Mouse (Mus musculus) heart, embryonic 12.5 days (tissue): ENCODE results near the gene Atp8b3. TPM values are rescaled to one million over a fixed set of nuclear protein-coding genes. Genes with fewer than 3 reads are reported as not detected.

Experiments used
- ATAC-seq: fragments of 200-750 bp; cut with Nextera tagmentation; 2 replicates; pipeline ENCODE4 v1.8.0; 2017; ENCODE audit warnings: moderate TSS enrichment, moderate library complexity; ENCODE audit not compliant: insufficient number of reproducible peaks, low FRiP score
- H3K27ac ChIP-seq: fragments of 300-500 bp; sonication (generic); 2 replicates; pipeline ENCODE4 v1.5.1; 2016; ENCODE audit warnings: mild to moderate bottlenecking, moderate library complexity; ENCODE audit not compliant: poor library complexity, severe bottlenecking
- H3K27me3 ChIP-seq: fragments of 300-500 bp; sonication (generic); replicated peaks from 2 replicates; pipeline ENCODE4 v1.6.1; 2016; ENCODE audit warnings: mild to moderate bottlenecking, moderate library complexity
- H3K36me3 ChIP-seq: fragments of 300-500 bp; sonication (generic); 2 replicates; pipeline ENCODE4 v1.6.1; 2016; ENCODE audit warnings: mild to moderate bottlenecking, moderate library complexity
- H3K4me1 ChIP-seq: fragments of 300-500 bp; sonication (generic); replicated peaks from 2 replicates; pipeline ENCODE4 v1.6.1; 2016; ENCODE audit warnings: mild to moderate bottlenecking
- H3K4me2 ChIP-seq: fragments of 300-500 bp; sonication (generic); 2 replicates; pipeline ENCODE4 v1.6.1; 2016; ENCODE audit warnings: mild to moderate bottlenecking, moderate library complexity
- H3K4me3 ChIP-seq: fragments of 300-500 bp; sonication (generic); 2 replicates; pipeline ENCODE4 v1.5.1; 2016; ENCODE audit warnings: mild to moderate bottlenecking
- H3K9ac ChIP-seq: fragments of 300-500 bp; sonication (generic); 2 replicates; pipeline ENCODE4 v1.6.1; 2016; ENCODE audit warnings: mild to moderate bottlenecking, moderate library complexity
- H3K9me3 ChIP-seq: fragments of 300-500 bp; sonication (generic); replicated peaks from 2 replicates; pipeline ENCODE4 v1.6.1; 2016; ENCODE audit warnings: mild to moderate bottlenecking, moderate library complexity
- WGBS: fragments of 180-500 bp; shearing (Covaris S2); methylation state at CpG from one replicate; pipeline ENCODE4 v1.1.7; 2016; 5-methylcytosine and 5-hydroxymethylcytosine counted together
- polyA plus RNA-seq: library from polyadenylated mRNA; unstranded; fragments of >200 nt; fragmentation: Nextera tagmentation; extraction: Ambion mirVana; gene quantifications from 2 replicates; pipeline ENCODE4 v1.2.1, GENCODE M21; 2016

Atp8b3 gene
- polyA plus RNA-seq, 1 experiment from 2014 or later: 0.05 TPM

DNA sequence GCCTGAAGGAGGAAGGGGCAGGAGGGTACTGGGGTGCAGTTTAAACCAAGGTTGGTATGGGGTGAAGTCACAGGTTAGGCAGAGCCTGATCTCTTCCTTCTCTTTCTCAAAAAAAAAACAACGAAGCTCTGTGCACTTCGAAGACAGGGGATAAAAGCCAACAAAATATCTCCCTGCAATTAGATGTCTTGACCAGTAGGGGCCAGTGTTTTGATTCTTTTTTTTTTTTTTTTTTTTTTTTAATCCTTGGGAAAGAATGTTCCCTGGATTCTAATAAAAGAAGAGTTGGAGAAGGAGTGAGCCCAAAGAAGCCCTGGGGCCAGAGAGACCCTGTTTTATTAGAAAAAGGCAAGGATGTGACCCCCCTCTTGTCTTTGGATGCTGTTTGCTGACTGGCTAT, 19.6 kb downstream of the Atp8b3 start:
- 59% methylated on average over 2 of the region's 2 CpGs for whole genome bisulfite sequencing
- H3K4me1 ChIP-seq: peaks cover 3% of the 10 kb centered on the region; the same call in 1 of the 2 replicates
- H3K4me3 ChIP-seq: no peak overlapping the region
- H3K4me2 ChIP-seq: no peak overlapping the region
- peaks cover 7% of the 10 kb centered on the region; the same call in 1 of the 2 replicates for H3K9me3 ChIP-seq
- H3K27ac ChIP-seq: no peak overlapping the region
- H3K36me3 ChIP-seq: no peaks in the 10 kb centered on the region
- ATAC-seq: no peak
- H3K27me3 ChIP-seq: peaks cover 22% of the 10 kb centered on the region
- no peak overlapping the region for H3K9ac ChIP-seq

DNA sequence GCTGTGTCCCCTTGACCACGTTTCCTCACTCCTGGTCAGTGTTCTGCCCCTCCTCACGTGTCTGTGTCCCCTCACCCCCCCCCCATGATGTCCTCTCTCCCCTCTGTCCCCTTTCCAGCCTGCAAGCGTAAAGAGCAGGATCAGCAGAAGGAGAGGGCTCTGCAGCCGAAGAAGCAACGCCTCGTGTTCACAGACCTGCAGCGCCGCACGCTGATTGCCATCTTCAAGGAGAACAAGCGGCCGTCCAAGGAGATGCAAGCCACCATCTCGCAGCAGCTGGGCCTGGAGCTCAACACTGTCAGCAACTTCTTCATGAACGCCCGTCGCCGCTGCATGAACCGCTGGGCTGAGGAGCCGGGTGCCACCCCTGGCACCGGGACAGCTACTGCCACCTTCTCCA, 25.2 kb downstream of the Atp8b3 start:
- no peaks in the 10 kb centered on the region for H3K36me3 ChIP-seq
- ATAC-seq: no peak
- no peak overlapping the region for H3K27ac ChIP-seq
- H3K4me1 ChIP-seq: peaks cover 18% of the 10 kb centered on the region
- H3K9ac ChIP-seq: peak overlapping the region; percentile 60; the same call in 1 of the 2 replicates
- peaks cover 53% of the 10 kb centered on the region for H3K27me3 ChIP-seq
- WGBS: 7% methylated on average over 19 of the region's 19 CpGs
- peak overlapping the region; percentile 35 for H3K4me2 ChIP-seq
- no peaks in the 10 kb centered on the region for H3K9me3 ChIP-seq
- 0 out of 2 replicates have a peak overlapping the region, but pooled peaks have one; percentile 1 for H3K4me3 ChIP-seq

DNA sequence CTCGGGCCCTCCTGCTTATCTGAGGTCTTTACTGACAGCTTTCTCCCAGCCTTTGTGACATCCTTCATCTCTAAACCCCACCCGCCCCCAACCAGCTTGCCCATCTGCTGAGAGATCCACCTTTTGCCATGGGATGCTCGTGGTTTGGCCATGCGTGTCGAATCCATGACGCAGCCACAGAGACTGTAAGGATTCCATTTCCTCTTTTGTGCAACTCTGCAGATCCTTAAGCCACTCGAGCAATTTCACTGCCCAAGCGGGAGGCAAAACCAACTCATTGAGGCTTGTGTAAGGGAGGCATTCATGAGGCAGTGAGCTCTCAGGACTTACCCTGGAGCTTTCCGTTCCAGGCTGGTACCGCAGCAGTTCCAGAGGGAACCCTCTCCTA, 28.7 kb downstream of the Atp8b3 start:
- peak overlapping the region; percentile 75; the same call in 1 of the 2 replicates for H3K4me2 ChIP-seq
- peaks cover 69% of the 10 kb centered on the region for H3K27me3 ChIP-seq
- H3K9ac ChIP-seq: no peak overlapping the region
- H3K4me1 ChIP-seq: peaks cover 18% of the 10 kb centered on the region
- no peaks in the 10 kb centered on the region for H3K36me3 ChIP-seq
- no peak overlapping the region for H3K27ac ChIP-seq
- no peaks in the 10 kb centered on the region for H3K9me3 ChIP-seq
- ATAC-seq: no peak
- no peak overlapping the region for H3K4me3 ChIP-seq
- WGBS: 49% methylated on average over 10 of the region's 10 CpGs

DNA sequence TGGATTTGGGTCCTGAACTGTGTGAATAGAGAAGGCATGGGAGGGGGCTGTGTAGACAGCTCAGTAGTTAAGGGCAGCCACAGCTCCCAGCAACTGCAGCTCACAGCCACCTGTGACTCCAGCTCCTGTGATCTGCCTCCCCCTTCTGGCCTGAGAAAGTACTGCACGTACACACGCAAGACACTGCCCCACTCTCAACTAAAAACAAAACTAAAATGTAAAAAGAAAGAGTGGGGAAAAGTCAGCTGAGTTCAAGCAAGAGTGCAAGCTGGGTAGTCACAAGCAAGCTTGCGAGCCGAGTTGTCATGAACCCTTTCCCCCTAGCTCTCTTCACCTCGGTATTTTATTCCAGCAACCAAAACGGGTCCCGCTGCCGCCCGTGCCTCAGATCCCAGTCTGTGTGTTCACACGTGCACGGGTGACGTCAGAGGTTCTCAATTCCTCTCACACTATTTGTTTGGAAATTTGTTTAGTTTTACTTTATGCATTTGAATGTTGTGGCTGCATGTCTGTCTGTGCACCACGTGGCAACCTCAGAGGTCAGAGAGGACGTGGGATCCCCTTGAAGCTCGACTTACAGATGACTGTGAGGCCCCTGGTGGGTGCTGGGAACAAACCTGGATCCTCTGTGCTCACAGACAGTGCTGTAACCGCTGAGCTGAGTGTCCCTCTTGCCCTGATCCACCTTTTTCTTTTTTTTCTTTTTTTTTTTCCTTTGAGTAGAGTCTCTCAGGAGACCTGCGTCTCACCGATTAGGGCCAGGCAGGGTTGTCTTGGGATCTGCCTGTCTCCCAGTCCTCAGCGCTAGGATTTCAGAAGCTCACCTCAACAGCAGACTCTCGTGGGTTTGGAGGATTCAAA, 29.3 kb downstream of the Atp8b3 start:
- H3K27ac ChIP-seq: no peak overlapping the region
- peak overlapping the region; percentile 41 for H3K4me3 ChIP-seq
- no peaks in the 10 kb centered on the region for H3K9me3 ChIP-seq
- WGBS: 7% methylated on average over 20 of the region's 20 CpGs
- peaks cover 18% of the 10 kb centered on the region for H3K4me1 ChIP-seq
- H3K4me2 ChIP-seq: peak overlapping the region; percentile 75
- peaks cover 69% of the 10 kb centered on the region for H3K27me3 ChIP-seq
- peak overlapping the region; percentile 59; the same call in 1 of the 2 replicates for H3K9ac ChIP-seq
- ATAC-seq: peak; percentile 29
- H3K36me3 ChIP-seq: no peaks in the 10 kb centered on the region

DNA sequence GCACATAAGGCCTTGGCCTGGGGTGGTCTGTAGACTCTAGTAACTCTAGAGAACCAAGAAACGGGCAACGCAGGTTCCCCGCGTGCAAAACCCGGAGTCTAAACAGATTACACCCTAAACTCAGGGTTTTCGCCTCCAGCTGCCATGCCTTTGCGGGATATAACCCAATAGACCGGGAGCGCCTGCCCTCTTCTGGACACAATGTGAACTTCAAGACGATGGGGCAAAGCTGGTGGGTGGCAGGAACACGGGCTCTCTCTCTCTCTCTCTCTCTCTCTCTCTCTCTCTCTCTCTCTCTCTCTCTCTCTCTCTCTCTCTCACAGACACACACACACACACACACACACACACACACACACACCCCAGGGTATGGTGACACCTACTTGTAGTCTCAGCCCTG, 32.7 kb downstream of the Atp8b3 start:
- H3K4me3 ChIP-seq: no peak overlapping the region
- H3K27ac ChIP-seq: no peak overlapping the region
- WGBS: 2% methylated on average over 11 of the region's 11 CpGs
- H3K4me2 ChIP-seq: no peak overlapping the region
- no peaks in the 10 kb centered on the region for H3K36me3 ChIP-seq
- H3K9ac ChIP-seq: no peak overlapping the region
- no peaks in the 10 kb centered on the region for H3K9me3 ChIP-seq
- peaks cover 76% of the 10 kb centered on the region for H3K27me3 ChIP-seq
- H3K4me1 ChIP-seq: peaks cover 21% of the 10 kb centered on the region
- ATAC-seq: no peak

DNA sequence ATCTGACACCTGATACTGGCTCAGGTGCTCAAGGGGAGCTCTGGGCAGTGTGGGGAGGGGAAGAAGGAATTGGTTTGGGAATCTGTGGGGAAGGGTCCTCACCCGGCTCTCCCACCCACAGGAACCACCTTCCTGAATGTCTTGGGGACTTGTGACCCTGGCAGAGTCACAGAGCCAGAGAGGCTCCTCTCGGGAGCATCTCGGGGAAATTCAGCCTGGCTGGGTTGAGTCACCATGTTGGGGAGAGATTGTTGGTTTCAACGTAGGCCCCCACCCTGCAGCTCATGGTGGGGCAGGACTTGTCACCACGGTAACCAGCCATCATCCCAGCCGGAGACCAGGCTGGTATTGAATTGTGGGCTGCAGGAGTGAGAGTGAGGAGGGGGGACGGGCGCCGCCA, 34.2 kb downstream of the Atp8b3 start:
- Histone ChIP-seq H3K4me1 (peaks cover 18% of the 10 kb centered on the region), H3K4me2 (no peak overlapping the region), H3K27ac (no peak overlapping the region), H3K27me3 (peaks cover 87% of the 10 kb centered on the region), H3K36me3 (no peaks in the 10 kb centered on the region), H3K9me3 (no peaks in the 10 kb centered on the region), H3K9ac (0 out of 2 replicates have a peak overlapping the region, but pooled peaks have one; percentile 31), H3K4me3 (no peak overlapping the region)
- ATAC-seq: no peak
- under 1% methylated on average over 9 of the region's 9 CpGs for WGBS

DNA sequence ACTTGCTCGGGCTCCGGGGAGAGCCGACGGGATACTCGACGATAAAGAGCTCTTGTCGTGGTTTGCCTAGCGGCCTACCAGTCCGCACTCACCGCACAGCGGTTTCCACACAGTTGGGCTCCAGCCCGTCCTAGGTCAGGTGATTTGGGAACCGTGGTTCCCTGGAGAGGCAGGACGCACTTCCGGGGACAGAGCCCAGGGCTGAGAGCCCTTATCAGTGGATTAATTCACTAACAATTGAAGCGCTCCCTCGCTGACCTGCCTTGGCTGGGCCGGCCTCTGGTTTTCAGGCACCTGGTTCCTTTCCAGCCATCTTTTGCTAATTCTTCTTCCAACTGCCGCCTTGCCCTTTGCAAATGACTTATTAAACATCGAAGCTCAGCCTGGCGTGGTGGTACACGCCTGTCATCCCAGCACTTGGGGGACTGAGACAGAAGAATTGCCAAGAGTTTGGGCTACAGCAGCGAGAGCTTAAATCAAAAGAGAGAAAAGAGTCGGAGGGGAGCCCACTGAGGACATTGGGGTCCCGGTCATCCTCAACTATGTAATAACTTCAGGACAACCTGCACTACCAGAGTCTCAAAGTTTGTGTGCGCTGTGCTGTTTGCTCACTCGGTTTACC, 35.2 kb downstream of the Atp8b3 start:
- Histone ChIP-seq H3K9me3 (no peaks in the 10 kb centered on the region), H3K4me3 (peak overlapping the region; percentile 25), H3K4me1 (peaks cover 14% of the 10 kb centered on the region), H3K36me3 (no peaks in the 10 kb centered on the region), H3K27ac (no peak overlapping the region), H3K4me2 (peak overlapping the region; percentile 49), H3K27me3 (peaks cover 91% of the 10 kb centered on the region), H3K9ac (peak overlapping the region; percentile 26; the same call in 1 of the 2 replicates)
- no peak for ATAC-seq
- 2% methylated on average over 27 of the region's 27 CpGs for WGBS

DNA sequence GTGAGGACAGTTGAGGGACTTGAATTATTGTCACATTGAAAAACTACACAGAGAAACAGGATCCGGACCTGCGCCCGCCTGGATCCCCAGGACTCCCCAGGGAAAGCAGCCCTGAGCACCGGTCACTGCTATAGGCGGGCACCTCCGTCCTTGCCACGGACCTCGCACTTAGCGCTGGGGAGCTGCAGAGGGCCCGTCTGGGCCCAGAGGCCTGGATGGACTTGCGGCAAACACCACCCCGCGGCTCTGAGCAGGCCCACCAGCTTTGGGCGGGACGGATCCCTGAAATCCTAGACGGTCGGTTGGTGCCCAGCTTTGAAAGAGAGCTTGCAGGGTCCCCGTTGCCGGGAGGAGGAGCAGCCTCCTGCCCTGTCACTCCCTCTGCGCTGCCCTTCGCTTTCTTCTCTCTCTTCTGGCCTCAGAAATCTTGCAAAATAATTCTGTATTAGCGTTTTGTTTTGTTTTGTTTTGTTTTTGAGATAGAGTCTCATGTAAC, 36.1 kb downstream of the Atp8b3 start:
- H3K27me3 ChIP-seq: peaks cover 91% of the 10 kb centered on the region
- H3K4me2 ChIP-seq: no peak overlapping the region
- H3K4me1 ChIP-seq: peaks cover 14% of the 10 kb centered on the region
- no peak overlapping the region for H3K27ac ChIP-seq
- no peak for ATAC-seq
- H3K9me3 ChIP-seq: no peaks in the 10 kb centered on the region
- H3K9ac ChIP-seq: no peak overlapping the region
- 4% methylated on average over 22 of the region's 22 CpGs for WGBS
- H3K36me3 ChIP-seq: no peaks in the 10 kb centered on the region
- H3K4me3 ChIP-seq: 0 out of 2 replicates have a peak overlapping the region, but pooled peaks have one; percentile 1

DNA sequence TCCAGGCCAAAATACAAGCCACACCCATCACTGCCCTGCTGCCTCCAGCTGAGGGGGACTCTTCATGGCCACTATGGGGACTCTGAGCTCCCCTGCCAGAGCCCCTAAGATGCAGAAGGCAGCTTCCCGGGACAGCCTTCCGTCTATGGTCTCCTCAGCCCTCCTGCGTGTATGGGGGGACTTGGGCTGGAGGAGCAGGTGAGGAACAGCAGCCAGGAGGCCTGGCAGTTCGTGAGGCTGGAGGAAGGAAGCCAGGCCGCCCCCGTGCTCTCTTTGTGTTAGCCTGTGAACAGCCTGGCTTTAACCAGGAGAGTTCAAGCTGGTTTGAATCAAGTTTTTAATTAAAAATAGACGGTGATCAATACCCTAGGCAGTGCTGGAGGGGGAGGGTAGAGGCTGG, 36.6 kb downstream of the Atp8b3 start:
- Histone ChIP-seq H3K4me3 (no peak overlapping the region), H3K36me3 (no peaks in the 10 kb centered on the region), H3K9me3 (no peaks in the 10 kb centered on the region), H3K4me2 (no peak overlapping the region), H3K27me3 (peaks cover 91% of the 10 kb centered on the region), H3K9ac (no peak overlapping the region), H3K4me1 (peaks cover 14% of the 10 kb centered on the region), H3K27ac (no peak overlapping the region)
- WGBS: 2% methylated on average over 7 of the region's 7 CpGs
- no peak for ATAC-seq

DNA sequence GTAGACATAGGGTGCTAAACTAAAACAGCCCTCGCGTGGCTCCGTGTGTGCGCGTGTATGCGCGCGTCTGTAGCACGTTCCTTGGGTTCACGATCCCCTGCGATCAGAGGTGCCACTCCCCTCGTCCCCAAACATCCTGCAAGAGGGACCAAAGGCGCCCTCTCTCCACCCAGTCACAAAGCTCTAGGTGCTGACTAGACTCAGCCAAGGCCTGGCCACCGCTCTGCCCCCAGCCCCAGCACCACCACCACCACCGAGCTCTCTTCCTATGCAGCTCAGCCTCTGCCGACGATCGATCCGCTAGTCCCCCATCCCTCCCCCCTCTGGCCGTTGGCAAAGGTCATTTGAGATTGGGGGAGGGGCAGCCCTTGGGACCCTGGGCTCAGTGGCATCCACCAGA, 42.5 kb downstream of the Atp8b3 start:
- Histone ChIP-seq H3K4me3 (0 out of 2 replicates have a peak overlapping the region, but pooled peaks have one; percentile 42), H3K4me2 (peak overlapping the region; percentile 83)
- WGBS: 2% methylated on average over 20 of the region's 20 CpGs

DNA sequence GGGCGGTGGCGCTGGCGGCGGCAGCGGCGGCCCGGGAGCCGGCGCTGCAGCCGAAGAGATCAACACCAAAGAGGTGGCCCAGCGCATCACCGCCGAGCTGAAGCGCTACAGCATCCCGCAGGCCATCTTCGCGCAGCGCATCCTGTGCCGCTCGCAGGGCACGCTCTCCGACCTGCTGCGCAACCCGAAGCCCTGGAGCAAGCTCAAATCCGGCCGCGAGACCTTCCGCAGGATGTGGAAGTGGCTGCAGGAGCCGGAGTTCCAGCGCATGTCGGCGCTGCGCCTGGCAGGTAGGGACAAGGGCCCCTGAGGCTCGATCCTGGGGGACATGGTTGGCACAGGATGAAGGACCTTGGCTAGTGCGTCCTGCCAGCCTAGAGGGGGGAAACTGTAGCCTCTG, 43.0 kb downstream of the Atp8b3 start:
- under 1% methylated on average over 35 of the region's 35 CpGs for WGBS
- H3K9ac ChIP-seq: 0 out of 2 replicates have a peak overlapping the region, but pooled peaks have one; percentile 36
- H3K9me3 ChIP-seq: no peaks in the 10 kb centered on the region
- no peak for ATAC-seq
- H3K4me1 ChIP-seq: peaks cover 33% of the 10 kb centered on the region
- H3K27ac ChIP-seq: no peak overlapping the region
- peak overlapping the region; percentile 83 for H3K4me2 ChIP-seq
- no peaks in the 10 kb centered on the region for H3K36me3 ChIP-seq
- peak overlapping the region; percentile 42 for H3K4me3 ChIP-seq
- H3K27me3 ChIP-seq: peaks cover 99% of the 10 kb centered on the region

More for the DNA sequence above, 42.5 kb downstream of the Atp8b3 start:
- Histone ChIP-seq H3K9me3 (no peaks in the 10 kb centered on the region), H3K27ac (no peak overlapping the region), H3K36me3 (no peaks in the 10 kb centered on the region), H3K27me3 (peaks cover 99% of the 10 kb centered on the region), H3K9ac (no peak overlapping the region), H3K4me1 (peaks cover 28% of the 10 kb centered on the region)
- no peak for ATAC-seq
